Mouse (Mus musculus) bone marrow macrophage, adult 2 months (primary cell): ENCODE data around the gene Mfsd4b5. TPM values are rescaled to one million over a fixed set of nuclear protein-coding genes. Genes with fewer than 3 reads are reported as not detected.
"Not testable (repeated sequence)": the region's sequence is repeated elsewhere in the genome, so short reads cannot be mapped to it uniquely, and the experiment has no call there.

Source experiments
- H3K27ac ChIP-seq: 2 replicates; pipeline ENCODE4 v1.5.1; 2012; ENCODE audit warnings: low read depth, low read length; ENCODE audit not compliant: insufficient read depth
- H3K4me1 ChIP-seq: 2 replicates; pipeline ENCODE4 v1.6.1; 2012; ENCODE audit warnings: low read length; ENCODE audit not compliant: control insufficient read depth, insufficient read depth
- H3K4me3 ChIP-seq: 2 replicates; pipeline ENCODE4 v1.5.1; 2012; ENCODE audit warnings: mild to moderate bottlenecking, low read length, moderate library complexity; ENCODE audit not compliant: insufficient read depth
- CTCF ChIP-seq: IDR thresholded peaks from 2 replicates; pipeline ENCODE4 v1.5.1; 2012; ENCODE audit warnings: low read depth, mild to moderate bottlenecking, low read length, moderate library complexity
- POLR2A ChIP-seq: IDR thresholded peaks from 2 replicates; pipeline ENCODE4 v1.6.1; 2012; ENCODE audit warnings: mild to moderate bottlenecking, low read depth, low read length, borderline replicate concordance
- polyA plus RNA-seq: library from polyadenylated mRNA; stranded (reverse); fragments of >200 nt; gene quantifications from 2 replicates; pipeline ENCODE4 v1.2.4, GENCODE M21; 2012; ENCODE audit not compliant: missing spikeins, insufficient read depth, insufficient read length

The Mfsd4b5 gene
- polyA plus RNA-seq, 1 experiment: not detected

DNA sequence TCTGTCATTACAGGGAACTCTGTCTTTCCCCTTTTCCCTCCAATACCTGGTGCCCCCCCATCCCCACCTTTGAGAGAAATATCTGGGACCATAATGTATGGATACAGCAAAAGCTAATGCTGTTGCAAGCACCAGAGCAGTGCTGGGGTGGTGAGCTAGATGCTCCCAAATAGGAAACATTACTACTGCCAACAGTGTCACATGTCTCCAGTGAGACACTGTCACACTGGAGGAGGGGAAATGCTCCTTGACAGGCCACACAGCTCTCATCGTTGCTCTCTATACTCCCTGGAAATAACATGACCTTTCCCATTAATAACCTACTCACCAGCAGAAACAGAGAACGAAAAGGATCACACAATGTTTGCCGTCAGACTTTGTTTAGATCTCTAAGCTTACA, 33.0 kb upstream of the Mfsd4b5 start:
- H3K27ac ChIP-seq: peak overlapping the region; percentile 78
- peaks cover 28% of the 10 kb centered on the region for H3K4me1 ChIP-seq
- H3K4me3 ChIP-seq: no peak overlapping the region
- no peak for TF ChIP-seq POLR2A
- no peak for TF ChIP-seq CTCF

GRCm38 (mm10) chr10:40018261-40018860, 31.9 kb upstream of the Mfsd4b5 start:
- no peak for TF ChIP-seq CTCF
- no peak for TF ChIP-seq POLR2A
- no peak overlapping the region for H3K4me3 ChIP-seq
- H3K27ac ChIP-seq: no peak overlapping the region
- peaks cover 26% of the 10 kb centered on the region for H3K4me1 ChIP-seq

DNA sequence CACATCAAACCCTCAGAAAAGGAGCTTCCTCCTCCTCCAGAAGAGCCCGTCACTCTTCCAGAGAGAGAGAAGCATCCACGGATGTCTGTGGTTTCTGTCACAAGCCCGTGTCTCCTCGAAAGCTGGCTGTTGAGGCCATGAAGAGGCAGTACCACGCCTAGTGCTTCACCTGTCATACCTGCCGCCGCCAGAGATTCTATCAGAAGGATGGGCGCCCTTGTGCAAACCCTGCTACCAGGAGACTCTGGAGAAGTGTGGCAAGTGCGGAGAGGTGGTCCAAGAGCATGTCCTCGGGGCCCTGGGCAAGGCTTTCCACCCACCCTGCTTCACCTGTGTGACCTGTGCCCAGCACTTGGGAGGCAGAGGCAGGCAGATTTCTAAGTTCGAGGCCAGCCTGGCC, 23.1 kb upstream of the Mfsd4b5 start:
- H3K27ac ChIP-seq: no peak overlapping the region
- H3K4me3 ChIP-seq: no peak overlapping the region
- no peak for TF ChIP-seq POLR2A
- no peak for TF ChIP-seq CTCF
- no peaks in the 10 kb centered on the region for H3K4me1 ChIP-seq

- H3K4me3 ChIP-seq, H3K4me1 ChIP-seq, H3K27ac ChIP-seq: not testable (repeated sequence)
Observed at GRCm38 (mm10) chr10:40008847-40009246, 22.4 kb upstream of the Mfsd4b5 start.

DNA sequence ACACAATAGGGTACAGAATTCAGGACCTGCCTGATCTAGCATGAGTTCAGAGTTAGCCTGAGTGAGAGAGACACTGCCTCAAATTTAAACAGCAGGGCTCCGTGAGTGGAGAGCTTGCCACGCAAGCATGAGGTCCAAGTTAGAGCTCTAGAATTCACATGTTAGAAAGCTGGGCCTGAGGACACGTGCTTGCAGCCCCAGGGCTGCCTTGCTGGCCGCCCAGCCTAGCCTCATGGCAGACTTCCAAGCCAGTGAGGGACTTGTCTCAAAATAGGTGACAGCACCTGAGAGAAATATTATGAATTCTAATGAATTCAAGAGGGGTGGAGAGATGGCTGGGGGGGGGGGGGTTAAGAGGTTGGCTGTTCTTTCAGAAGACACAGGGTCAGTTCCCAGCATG, 21.5 kb upstream of the Mfsd4b5 start:
- H3K27ac ChIP-seq: no peak overlapping the region
- H3K4me1 ChIP-seq: no peaks in the 10 kb centered on the region
- no peak for TF ChIP-seq POLR2A
- TF ChIP-seq CTCF: no peak
- no peak overlapping the region for H3K4me3 ChIP-seq

DNA sequence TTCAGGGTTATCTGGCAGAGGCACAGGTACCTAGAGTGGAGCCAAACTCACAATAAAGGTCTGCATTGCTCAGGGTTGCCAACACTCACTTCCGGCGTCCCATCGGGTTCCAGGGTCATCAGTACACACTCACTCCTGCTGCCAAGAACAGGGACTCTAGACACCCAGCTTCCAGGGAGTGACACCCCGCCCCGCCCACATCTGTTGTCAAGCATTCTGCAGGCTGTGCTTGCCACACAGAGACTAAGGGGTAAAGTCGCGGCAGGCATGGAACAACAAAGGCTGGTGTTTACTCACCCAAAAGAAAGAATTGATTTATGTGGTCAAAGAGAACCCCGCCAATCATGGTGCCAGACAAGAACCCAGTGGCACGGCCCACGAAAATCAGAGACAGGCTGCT, 20.5 kb upstream of the Mfsd4b5 start:
- Histone ChIP-seq H3K4me3 (no peak overlapping the region), H3K4me1 (no peaks in the 10 kb centered on the region), H3K27ac (no peak overlapping the region)
- TF ChIP-seq POLR2A: no peak
- no peak for TF ChIP-seq CTCF

DNA sequence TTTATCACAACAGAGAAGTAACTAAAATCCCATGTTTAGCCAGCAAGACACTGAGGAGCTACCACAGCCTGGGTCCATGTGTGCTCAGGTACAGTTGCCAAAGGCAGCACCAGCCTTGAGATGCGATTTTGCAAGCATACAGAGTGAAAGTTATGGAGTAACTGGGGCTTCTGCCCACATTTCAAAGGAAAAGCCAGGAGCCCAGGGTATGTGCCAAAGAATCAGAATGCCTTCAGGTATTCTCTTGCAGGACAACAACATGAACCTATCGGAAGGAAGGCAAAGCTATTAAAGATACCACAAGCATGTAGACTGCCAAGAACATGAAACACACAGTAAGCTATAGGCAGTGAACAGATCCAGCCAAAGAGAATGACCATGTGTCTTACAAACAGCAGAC, 14.3 kb upstream of the Mfsd4b5 start:
- TF ChIP-seq POLR2A (no peak), CTCF (no peak)
- H3K27ac ChIP-seq: no peak overlapping the region
- H3K4me1 ChIP-seq: no peaks in the 10 kb centered on the region
- no peak overlapping the region for H3K4me3 ChIP-seq

DNA sequence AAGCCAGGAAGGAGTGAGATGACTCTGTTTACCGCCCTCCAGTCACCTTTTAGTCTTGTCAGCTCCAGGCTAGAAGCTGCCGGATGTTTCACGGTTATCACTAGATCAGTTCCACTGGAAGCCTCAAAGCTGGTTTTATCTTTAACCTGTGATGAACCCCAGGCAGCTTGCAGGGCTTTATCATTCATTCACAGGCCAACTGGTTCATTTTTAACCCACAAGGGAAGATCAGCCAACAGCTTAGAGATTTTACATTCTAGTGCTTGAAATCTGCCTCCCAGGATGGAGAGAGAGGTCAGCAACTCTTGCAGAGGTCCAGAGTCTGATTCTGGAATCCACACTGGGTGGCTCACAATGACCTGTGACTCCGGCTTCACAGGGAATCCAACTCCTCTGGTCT, 4.7 kb upstream of the Mfsd4b5 start:
- no peaks in the 10 kb centered on the region for H3K4me1 ChIP-seq

GRCm38 (mm10) chr10:39982604-39983003, 3.8 kb downstream of the Mfsd4b5 start:
- Histone ChIP-seq H3K27ac (no peak overlapping the region), H3K4me1 (no peaks in the 10 kb centered on the region), H3K4me3 (no peak overlapping the region)
- no peak for TF ChIP-seq CTCF
- no peak for TF ChIP-seq POLR2A

More for the DNA sequence above, 4.7 kb upstream of the Mfsd4b5 start:
- H3K27ac ChIP-seq: no peak overlapping the region
- TF ChIP-seq CTCF (no peak), POLR2A (no peak)
- H3K4me3 ChIP-seq: no peak overlapping the region

GRCm38 (mm10) chr10:39978231-39978630, 8.2 kb downstream of the Mfsd4b5 start:
- TF ChIP-seq POLR2A (no peak), CTCF (no peak)

DNA sequence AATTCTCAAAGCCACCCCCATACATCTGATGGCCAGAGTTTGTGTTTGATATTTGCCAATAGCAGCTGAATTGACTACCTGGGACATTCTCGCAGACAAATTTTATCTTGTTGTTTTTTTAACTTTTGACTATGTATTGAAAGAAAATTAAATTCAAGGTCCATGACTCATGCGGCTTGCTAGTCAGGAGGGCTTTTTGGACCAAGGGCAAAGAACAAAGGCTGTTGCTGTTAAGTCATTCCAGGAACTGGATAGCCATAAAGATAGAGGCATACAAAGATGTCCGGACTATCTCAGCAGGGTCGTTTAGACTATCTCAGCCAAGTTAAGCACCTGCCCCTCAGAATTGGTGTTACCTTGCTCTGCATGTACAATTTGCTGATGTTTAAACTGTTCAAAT, 9.1 kb downstream of the Mfsd4b5 start:
- TF ChIP-seq POLR2A (no peak), CTCF (no peak)
- no peaks in the 10 kb centered on the region for H3K4me1 ChIP-seq
- no peak overlapping the region for H3K27ac ChIP-seq
- no peak overlapping the region for H3K4me3 ChIP-seq

More at GRCm38 (mm10) chr10:39978231-39978630, 8.2 kb downstream of the Mfsd4b5 start:
- Histone ChIP-seq H3K4me1 (no peaks in the 10 kb centered on the region), H3K4me3 (no peak overlapping the region), H3K27ac (no peak overlapping the region)
